Mouse (Mus musculus) limb, embryonic 11.5 days (tissue): Measurements from ENCODE around the gene Fat3. TPM values are rescaled to one million over a fixed set of nuclear protein-coding genes. Genes with fewer than 3 reads are reported as not detected.

Experiments
- ATAC-seq: fragments of 200-750 bp; cut with Nextera tagmentation; 2 replicates; pipeline ENCODE4 v1.8.0; 2017; ENCODE audit warnings: low read depth; ENCODE audit not compliant: insufficient number of reproducible peaks, low FRiP score, low TSS enrichment
- DNase-seq: peaks from one replicate; pipeline ENCODE4 v3.0.0-alpha.2; 2015; ENCODE audit warnings: low spot score
- H3K27ac ChIP-seq: fragments of 300-500 bp; sonication (generic); replicated peaks from 2 replicates; pipeline ENCODE4 v1.5.1; 2014; ENCODE audit warnings: low read depth, mild to moderate bottlenecking, low read length
- H3K27me3 ChIP-seq: fragments of 300-500 bp; sonication (generic); 2 replicates; pipeline ENCODE4 v1.6.1; 2014; ENCODE audit warnings: mild to moderate bottlenecking, low read length, mixed read lengths; ENCODE audit not compliant: control insufficient read depth, insufficient read depth
- H3K36me3 ChIP-seq: fragments of 300-500 bp; sonication (generic); 2 replicates; pipeline ENCODE4 v1.6.1; 2014; ENCODE audit warnings: mild to moderate bottlenecking, low read length, moderate library complexity, mixed read lengths; ENCODE audit not compliant: control insufficient read depth, insufficient read depth
- H3K4me1 ChIP-seq: fragments of 300-500 bp; sonication (generic); 2 replicates; pipeline ENCODE4 v1.6.1; 2014; ENCODE audit warnings: low read length, mixed read lengths; ENCODE audit not compliant: control insufficient read depth, insufficient read depth
- H3K4me2 ChIP-seq: fragments of 300-500 bp; sonication (generic); 2 replicates; pipeline ENCODE4 v1.6.1; 2014; ENCODE audit warnings: low read depth, mild to moderate bottlenecking, moderate library complexity; ENCODE audit not compliant: severe bottlenecking
- H3K4me3 ChIP-seq: fragments of 300-500 bp; sonication (generic); 2 replicates; pipeline ENCODE4 v1.5.1; 2014; ENCODE audit warnings: low read depth, low read length
- H3K9ac ChIP-seq: fragments of 300-500 bp; sonication (generic); 2 replicates; pipeline ENCODE4 v1.6.1; 2014; ENCODE audit warnings: mild to moderate bottlenecking, low read length
- H3K9me3 ChIP-seq: fragments of 300-500 bp; sonication (generic); 2 replicates; pipeline ENCODE4 v1.6.1; 2016; ENCODE audit warnings: low read length; ENCODE audit not compliant: control insufficient read depth
- WGBS: fragments of 180-500 bp; shearing (Covaris S2); extraction: QIAGEN DNeasy Blood & Tissue Kit; methylation state at CpG from one replicate; pipeline ENCODE4 v1.1.7; 2014; 5-methylcytosine and 5-hydroxymethylcytosine counted together
- polyA plus RNA-seq: library from polyadenylated mRNA; unstranded; fragments of >200 nt; fragmentation: Nextera tagmentation; extraction: Ambion mirVana; gene quantifications from 2 replicates; pipeline ENCODE4 v1.2.1, GENCODE M21; 2014

The Fat3 gene
- polyA plus RNA-seq, 1 experiment from 2014 or later: 3.4 TPM

DNA sequence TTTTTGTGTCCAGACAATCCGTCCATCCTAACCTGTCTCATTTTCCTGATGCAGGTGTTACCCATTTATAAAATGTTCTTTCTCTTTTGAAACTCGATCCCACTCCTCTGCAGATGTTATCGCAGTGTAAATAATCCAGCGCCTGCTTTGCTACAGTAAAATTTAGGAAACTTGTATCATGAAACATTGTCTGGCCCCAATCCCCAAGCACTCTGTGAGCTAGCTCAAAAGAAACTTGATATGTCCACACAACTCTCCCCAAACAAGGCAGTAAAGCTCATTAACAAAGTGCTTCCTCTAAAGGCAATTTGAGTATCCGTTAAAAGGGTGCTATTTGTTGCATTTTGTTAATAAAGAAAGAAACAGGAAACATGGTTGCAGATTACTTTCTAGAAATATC lies 393.2 kb downstream of the Fat3 start:
- no peak overlapping the region for H3K9ac ChIP-seq
- H3K9me3 ChIP-seq: no peaks in the 10 kb centered on the region
- no peaks in the 10 kb centered on the region for H3K27me3 ChIP-seq
- H3K27ac ChIP-seq: no peak overlapping the region
- H3K4me1 ChIP-seq: peaks cover 3% of the 10 kb centered on the region; the same call in 1 of the 2 replicates
- no peaks in the 10 kb centered on the region for H3K36me3 ChIP-seq
- no peak for ATAC-seq
- no peak overlapping the region for H3K4me3 ChIP-seq
- DNase-seq: no peak
- no peak overlapping the region for H3K4me2 ChIP-seq
- WGBS: 33% methylated on average over 5 of the region's 5 CpGs

DNA sequence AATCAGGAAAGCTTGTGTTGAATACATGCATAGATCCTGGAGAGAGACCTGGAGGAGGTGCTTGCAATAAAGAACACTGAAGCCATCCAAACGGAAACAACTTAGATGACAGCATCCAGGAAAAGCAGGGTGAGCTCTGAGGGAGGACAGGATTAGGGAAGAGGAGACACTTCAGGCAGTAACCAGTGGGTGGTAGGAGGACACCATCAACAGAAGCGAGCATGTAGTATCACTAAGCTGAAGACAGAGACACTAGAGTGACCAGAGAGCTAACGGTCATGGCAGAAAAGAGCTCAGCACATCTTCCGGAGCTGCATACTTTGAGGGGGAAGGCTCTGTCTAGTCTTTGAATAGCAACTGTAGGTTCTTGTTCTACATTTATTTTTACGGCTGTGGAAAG lies 393.7 kb downstream of the Fat3 start:
- no peak for ATAC-seq
- Histone ChIP-seq H3K4me3 (no peak overlapping the region), H3K27ac (no peak overlapping the region), H3K9me3 (no peaks in the 10 kb centered on the region), H3K9ac (no peak overlapping the region), H3K4me1 (peaks cover 3% of the 10 kb centered on the region; the same call in 1 of the 2 replicates), H3K27me3 (no peaks in the 10 kb centered on the region), H3K36me3 (no peaks in the 10 kb centered on the region), H3K4me2 (no peak overlapping the region)
- WGBS: 51% methylated on average over 5 of the region's 5 CpGs
- DNase-seq: no peak

- Histone ChIP-seq H3K4me2 (no peak overlapping the region), H3K9me3 (no peaks in the 10 kb centered on the region), H3K4me3 (no peak overlapping the region), H3K27ac (no peak overlapping the region), H3K27me3 (no peaks in the 10 kb centered on the region), H3K4me1 (no peaks in the 10 kb centered on the region), H3K36me3 (no peaks in the 10 kb centered on the region), H3K9ac (no peak overlapping the region)
- 91% methylated on average over 2 of the region's 2 CpGs for WGBS
- no peak for DNase-seq
- ATAC-seq: no peak
Observed at GRCm38 (mm10) chr9:16098553-16098952, 402.5 kb downstream of the Fat3 start.

DNA sequence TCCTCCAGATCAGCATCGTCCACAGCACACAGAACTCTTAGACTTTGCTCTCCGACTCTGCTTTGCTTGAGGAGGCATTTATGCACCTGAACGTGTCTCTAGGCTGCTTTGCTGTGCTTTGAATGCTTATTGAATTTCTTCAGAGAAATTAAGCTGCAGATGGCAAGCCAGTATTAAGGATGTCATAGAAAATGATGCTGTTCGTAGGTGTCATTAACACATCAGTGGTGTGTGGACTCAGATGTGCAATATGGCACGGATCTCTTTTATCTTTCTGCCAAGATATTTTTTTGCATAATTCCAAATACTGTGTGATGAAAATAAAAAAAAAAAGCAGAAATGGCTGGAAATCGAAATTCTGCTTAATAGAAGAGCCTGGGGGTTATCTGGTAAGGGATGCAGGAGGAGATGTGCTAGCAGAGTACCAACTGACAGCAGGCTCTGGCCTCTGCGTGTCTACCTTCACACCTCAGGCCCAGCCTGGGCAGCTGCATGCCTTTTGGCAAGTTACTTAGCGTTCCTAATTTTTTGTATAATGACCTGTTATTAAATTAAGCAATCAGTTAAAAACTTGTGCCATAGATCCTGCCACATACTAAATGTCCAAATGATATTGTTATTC lies 407.9 kb downstream of the Fat3 start:
- Histone ChIP-seq H3K27ac (no peak overlapping the region), H3K9me3 (no peaks in the 10 kb centered on the region), H3K27me3 (no peaks in the 10 kb centered on the region), H3K36me3 (no peaks in the 10 kb centered on the region), H3K9ac (no peak overlapping the region), H3K4me1 (no peaks in the 10 kb centered on the region), H3K4me2 (no peak overlapping the region), H3K4me3 (no peak overlapping the region)
- DNase-seq: no peak
- WGBS: 75% methylated on average over 8 of the region's 8 CpGs
- ATAC-seq: no peak

GRCm38 (mm10) chr9:16092051-16092967 lies 408.8 kb downstream of the Fat3 start:
- DNase-seq: no peak
- H3K9ac ChIP-seq: no peak overlapping the region

DNA sequence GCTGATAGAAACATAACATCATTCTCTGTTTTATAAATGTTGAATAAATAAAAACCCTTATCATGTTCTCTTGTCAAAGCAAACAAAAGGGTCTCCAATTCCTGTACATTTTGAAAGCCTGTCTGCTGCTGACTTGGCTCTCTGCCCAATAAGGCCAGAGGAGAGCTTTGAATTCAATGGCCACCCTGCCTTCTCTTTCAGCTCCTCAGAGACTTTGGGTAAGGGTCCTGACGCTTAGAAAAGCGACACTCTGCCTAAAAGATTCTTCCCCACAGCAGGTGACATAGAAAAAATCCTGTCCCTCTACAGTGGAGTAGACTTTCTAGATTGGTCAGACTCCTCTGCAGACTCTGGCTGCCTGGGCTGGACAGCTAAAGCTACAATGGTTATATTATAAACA lies 421.8 kb downstream of the Fat3 start:
- WGBS: 73% methylated on average over 2 of the region's 2 CpGs
- no peak overlapping the region for H3K4me2 ChIP-seq
- no peaks in the 10 kb centered on the region for H3K36me3 ChIP-seq
- ATAC-seq (no peak), DNase-seq (no peak)
- no peaks in the 10 kb centered on the region for H3K27me3 ChIP-seq
- H3K4me1 ChIP-seq: no peaks in the 10 kb centered on the region
- H3K9me3 ChIP-seq: no peaks in the 10 kb centered on the region
- no peak overlapping the region for H3K27ac ChIP-seq
- no peak overlapping the region for H3K4me3 ChIP-seq
- H3K9ac ChIP-seq: no peak overlapping the region

More at GRCm38 (mm10) chr9:16092051-16092967, 408.8 kb downstream of the Fat3 start:
- Histone ChIP-seq H3K27ac (no peak overlapping the region), H3K4me2 (no peak overlapping the region), H3K9me3 (no peaks in the 10 kb centered on the region), H3K36me3 (no peaks in the 10 kb centered on the region), H3K27me3 (no peaks in the 10 kb centered on the region), H3K4me1 (no peaks in the 10 kb centered on the region), H3K4me3 (no peak overlapping the region)
- ATAC-seq: no peak
- 68% methylated on average over 5 of the region's 5 CpGs for WGBS

DNA sequence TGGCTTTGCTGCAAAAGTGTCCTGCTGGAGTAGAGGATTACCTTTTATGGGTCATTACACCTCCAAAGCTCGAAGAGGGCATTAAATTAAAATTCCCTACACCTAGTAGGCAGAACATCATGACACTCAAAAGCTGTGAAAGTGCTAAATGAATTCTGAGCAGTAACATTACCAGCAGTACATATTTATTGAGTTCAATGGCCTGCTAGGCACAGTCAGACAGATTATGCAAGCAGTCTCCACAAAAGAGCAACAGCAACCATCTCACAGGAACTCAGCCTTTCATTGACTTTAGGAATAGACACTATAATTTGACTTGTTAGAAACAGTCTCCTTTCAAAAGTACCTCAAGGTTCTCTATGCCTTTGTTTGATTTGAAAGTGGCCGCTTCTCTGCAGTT lies 426.4 kb downstream of the Fat3 start:
- H3K4me2 ChIP-seq: no peak overlapping the region
- no peaks in the 10 kb centered on the region for H3K36me3 ChIP-seq
- DNase-seq (no peak), ATAC-seq (no peak)
- H3K9ac ChIP-seq: no peak overlapping the region
- no peak overlapping the region for H3K4me3 ChIP-seq
- no peaks in the 10 kb centered on the region for H3K9me3 ChIP-seq
- no peak overlapping the region for H3K27ac ChIP-seq
- H3K27me3 ChIP-seq: no peaks in the 10 kb centered on the region
- WGBS: 68% methylated on average over 2 of the region's 2 CpGs
- no peaks in the 10 kb centered on the region for H3K4me1 ChIP-seq

DNA sequence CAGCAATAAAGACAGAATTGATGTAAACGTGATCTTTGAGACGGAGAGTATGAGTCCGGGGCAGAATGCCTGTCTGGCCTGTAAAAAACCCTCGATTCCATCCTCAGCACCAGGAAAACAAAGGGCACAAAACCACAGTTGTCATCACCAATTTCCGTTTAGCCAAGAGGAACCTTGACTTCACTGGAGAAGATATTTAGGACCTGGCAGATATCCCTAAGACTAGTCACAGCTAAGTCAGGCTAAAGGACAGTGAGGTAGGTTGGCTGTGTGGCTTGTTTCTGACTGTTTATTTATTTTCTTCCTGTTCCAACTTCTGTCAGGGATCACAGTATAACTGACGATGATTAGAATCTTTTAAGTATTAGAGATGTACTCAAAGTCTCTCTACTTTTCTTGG lies 427.0 kb downstream of the Fat3 start:
- Histone ChIP-seq H3K4me1 (no peaks in the 10 kb centered on the region), H3K4me3 (no peak overlapping the region), H3K9ac (no peak overlapping the region), H3K4me2 (no peak overlapping the region), H3K36me3 (no peaks in the 10 kb centered on the region), H3K27me3 (no peaks in the 10 kb centered on the region), H3K27ac (no peak overlapping the region), H3K9me3 (no peaks in the 10 kb centered on the region)
- WGBS: 73% methylated on average over 6 of the region's 6 CpGs
- DNase-seq (no peak), ATAC-seq (no peak)
